Mouse (Mus musculus): Measurements from ENCODE around the gene Cdkl2.

- no peak for TF ChIP-seq CTCF (IDR thresholded peaks at IDR 0.05; ENCODE audit: low read depth)
- no peak for TF ChIP-seq EP300 (optimal IDR thresholded peaks at IDR 0.05)
Observed at GRCm38 (mm10) chr5:92074061-92074460, 30.4 kb upstream of the Cdkl2 start.
